Mouse (Mus musculus) hindbrain, postnatal 0 days (tissue): ENCODE results near the gene Prc1. TPM values are rescaled to one million over a fixed set of nuclear protein-coding genes. Genes with fewer than 3 reads are reported as not detected.

ENCODE experiments used
- ATAC-seq: fragments of 200-750 bp; cut with Nextera tagmentation; 2 replicates; pipeline ENCODE4 v1.8.0; 2017; ENCODE audit warnings: mild to moderate bottlenecking, moderate TSS enrichment, moderate library complexity
- DNase-seq: peaks from one replicate; pipeline ENCODE4 v3.0.0-alpha.2; 2015; ENCODE audit warnings: low spot score
- H3K27ac ChIP-seq: fragments of 300-500 bp; sonication (generic); 2 replicates; pipeline ENCODE4 v1.5.1; 2014; ENCODE audit warnings: mild to moderate bottlenecking
- H3K27me3 ChIP-seq: fragments of 300-500 bp; sonication (generic); 2 replicates; pipeline ENCODE4 v1.6.1; 2014; ENCODE audit warnings: low read length, mixed read lengths; ENCODE audit not compliant: insufficient read depth
- H3K36me3 ChIP-seq: fragments of 300-500 bp; sonication (generic); 2 replicates; pipeline ENCODE4 v1.6.1; 2014; ENCODE audit warnings: low read length, mixed read lengths; ENCODE audit not compliant: insufficient read depth
- H3K4me1 ChIP-seq: fragments of 300-500 bp; sonication (generic); 2 replicates; pipeline ENCODE4 v1.6.1; 2014; ENCODE audit warnings: antibody characterized with exemption, low read length, mixed read lengths; ENCODE audit not compliant: insufficient read depth
- H3K4me2 ChIP-seq: fragments of 300-500 bp; sonication (generic); 2 replicates; pipeline ENCODE4 v1.6.1; 2014; ENCODE audit warnings: low read depth, mild to moderate bottlenecking, low read length, moderate library complexity, mixed read lengths
- H3K4me3 ChIP-seq: fragments of 300-500 bp; sonication (generic); 2 replicates; pipeline ENCODE4 v1.5.1; 2014; ENCODE audit warnings: low read length
- H3K9ac ChIP-seq: fragments of 300-500 bp; sonication (generic); replicated peaks from 2 replicates; pipeline ENCODE4 v1.6.1; 2014; ENCODE audit warnings: mild to moderate bottlenecking, low read length, moderate library complexity, mixed read lengths
- H3K9me3 ChIP-seq: fragments of 300-500 bp; sonication (generic); 2 replicates; pipeline ENCODE4 v1.6.1; 2016; ENCODE audit warnings: low read length, mixed read lengths
- CTCF ChIP-seq: IDR thresholded peaks from 2 replicates; pipeline ENCODE4 v1.5.1; 2016; ENCODE audit warnings: antibody characterized with exemption, control low read depth, low read depth
- WGBS: fragments of 180-500 bp; shearing (Covaris S2); extraction: QIAGEN DNeasy Blood & Tissue Kit; methylation state at CpG from one replicate; pipeline ENCODE4 v1.1.7; 2014; 5-methylcytosine and 5-hydroxymethylcytosine counted together
- polyA plus RNA-seq: library from polyadenylated mRNA; unstranded; fragments of >200 nt; fragmentation: Nextera tagmentation; extraction: Ambion mirVana; gene quantifications from 2 replicates; pipeline ENCODE4 v1.2.1, GENCODE M21; 2015
- total RNA-seq: library from RNA; depleted of rRNA; stranded (reverse); fragments of >200 nt; gene quantifications from 2 replicates; pipeline ENCODE4 v1.2.3, GENCODE M21; 2014

Gene Prc1
- total and polyA plus RNA-seq, 2 experiments from 2014 or later = 24.6 to 32.9 TPM

DNA sequence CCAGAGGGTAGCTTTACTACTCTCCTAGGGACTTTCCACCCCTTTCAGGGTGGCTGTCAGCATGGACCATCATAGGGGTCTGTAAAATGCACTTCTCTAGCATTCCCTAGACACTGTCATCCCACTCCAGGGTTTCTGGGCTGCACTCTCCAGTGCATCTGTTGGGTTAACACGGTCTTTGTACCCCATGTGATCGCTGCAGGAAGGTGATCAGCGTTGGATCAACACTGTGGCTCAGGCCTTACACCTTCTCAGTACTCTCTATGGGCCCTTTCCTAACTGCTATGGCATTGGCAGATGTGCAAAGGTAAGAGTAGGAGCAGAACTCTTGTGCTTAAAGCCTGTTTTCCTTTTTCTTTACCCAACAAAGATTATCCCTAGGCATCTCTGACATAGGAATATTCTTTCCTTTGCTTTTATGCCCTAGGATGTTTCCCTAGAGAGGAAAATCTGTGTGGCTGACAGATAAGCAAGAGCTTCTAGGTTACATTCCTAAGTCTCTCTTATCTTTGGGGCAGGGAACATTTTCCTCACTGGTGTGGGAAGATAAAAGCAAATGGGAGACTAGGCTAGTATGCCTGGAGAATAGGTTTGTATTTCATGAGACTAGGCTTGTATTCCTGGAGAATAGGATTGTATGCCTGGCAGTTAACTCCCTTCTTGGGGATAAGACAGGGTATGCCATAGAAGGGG is 10.9 kb upstream of the Prc1 start:
- no peaks in the 10 kb centered on the region for H3K4me1 ChIP-seq
- no peak overlapping the region for H3K9ac ChIP-seq
- peaks cover 65% of the 10 kb centered on the region for H3K36me3 ChIP-seq
- WGBS = 94% methylated on average over 3 of the region's 3 CpGs
- H3K27ac ChIP-seq = no peak overlapping the region
- no peak overlapping the region for H3K4me2 ChIP-seq
- DNase-seq (no peak), ATAC-seq (no peak)
- no peaks in the 10 kb centered on the region for H3K27me3 ChIP-seq
- H3K4me3 ChIP-seq = no peak overlapping the region
- no peaks in the 10 kb centered on the region for H3K9me3 ChIP-seq
- no peak for TF ChIP-seq CTCF

DNA sequence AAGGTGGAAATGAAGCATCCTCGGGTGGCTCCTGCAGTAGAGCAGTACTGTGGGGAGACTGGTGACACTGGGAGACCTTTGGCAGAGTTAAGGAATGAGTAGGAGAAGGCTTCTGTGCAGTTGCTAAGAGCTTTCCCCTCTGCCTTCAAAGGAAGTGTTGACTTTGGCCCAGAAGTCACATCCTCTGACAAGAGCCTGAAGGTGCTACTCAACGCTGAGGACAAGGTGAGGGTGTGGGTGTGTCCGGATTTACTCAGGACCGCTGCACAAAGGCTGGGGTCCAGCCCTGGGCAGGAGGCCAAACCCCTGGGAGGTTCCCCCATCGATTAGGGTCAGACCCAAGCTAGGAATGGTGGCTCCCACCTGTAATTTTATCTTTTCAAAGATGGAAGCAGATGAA is 9.9 kb upstream of the Prc1 start:
- Histone ChIP-seq H3K9ac (no peak overlapping the region), H3K9me3 (no peaks in the 10 kb centered on the region), H3K4me3 (no peak overlapping the region), H3K36me3 (peaks cover 58% of the 10 kb centered on the region), H3K27ac (no peak overlapping the region), H3K4me1 (no peaks in the 10 kb centered on the region), H3K4me2 (no peak overlapping the region), H3K27me3 (no peaks in the 10 kb centered on the region)
- DNase-seq (no peak), ATAC-seq (no peak)
- 87% methylated on average over 5 of the region's 5 CpGs for WGBS
- no peak for TF ChIP-seq CTCF

DNA sequence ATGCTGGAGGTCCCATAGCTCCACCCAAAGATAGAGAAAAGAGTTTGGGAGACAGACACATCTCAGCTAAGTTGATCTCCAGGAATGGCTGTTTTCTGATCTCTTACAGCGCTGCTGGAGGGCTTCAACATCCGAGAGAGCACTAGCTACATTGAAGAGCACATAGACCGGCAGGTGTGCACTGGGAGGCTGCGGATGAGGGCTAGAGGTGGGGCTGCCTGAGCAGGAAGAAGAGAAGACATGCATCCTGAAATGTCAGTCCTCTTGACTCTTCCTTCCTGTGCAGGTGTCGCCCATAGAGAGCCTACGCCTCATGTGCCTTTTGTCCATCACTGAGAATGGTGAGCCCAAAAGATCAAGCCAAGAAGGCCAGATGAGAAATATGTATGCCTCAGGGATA is 8.5 kb upstream of the Prc1 start:
- DNase-seq = no peak
- H3K4me1 ChIP-seq = no peaks in the 10 kb centered on the region
- H3K4me3 ChIP-seq = no peak overlapping the region
- TF ChIP-seq CTCF = no peak
- H3K9me3 ChIP-seq = no peaks in the 10 kb centered on the region
- H3K9ac ChIP-seq = no peak overlapping the region
- H3K27ac ChIP-seq = no peak overlapping the region
- H3K4me2 ChIP-seq = no peak overlapping the region
- peaks cover 58% of the 10 kb centered on the region for H3K36me3 ChIP-seq
- no peak for ATAC-seq
- 94% methylated on average over 6 of the region's 6 CpGs for WGBS
- H3K27me3 ChIP-seq = no peaks in the 10 kb centered on the region

DNA sequence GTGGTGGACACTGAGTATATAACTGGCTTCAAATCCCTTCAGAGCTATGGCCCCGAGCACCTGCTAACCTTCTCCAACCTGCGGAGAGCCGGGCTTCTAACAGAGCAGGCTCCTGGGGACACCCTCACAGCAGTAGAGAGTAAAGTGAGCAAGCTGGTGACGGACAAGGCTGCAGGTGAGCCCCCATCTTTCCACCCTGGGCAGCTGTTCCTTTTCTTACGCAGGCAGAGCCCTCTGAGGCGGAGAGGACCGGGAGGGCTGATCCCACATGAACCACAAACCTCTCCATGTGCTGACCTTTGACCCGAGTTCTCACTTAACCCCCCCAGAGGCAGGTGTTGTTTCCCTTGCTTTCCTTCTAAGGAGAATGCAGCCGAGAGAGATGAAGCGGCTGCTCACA is 6.5 kb upstream of the Prc1 start:
- H3K4me2 ChIP-seq = no peak overlapping the region
- H3K27ac ChIP-seq = no peak overlapping the region
- 85% methylated on average over 10 of the region's 10 CpGs for WGBS
- no peak for ATAC-seq
- H3K4me3 ChIP-seq = no peak overlapping the region
- DNase-seq = no peak
- TF ChIP-seq CTCF = no peak
- H3K27me3 ChIP-seq = no peaks in the 10 kb centered on the region
- H3K9me3 ChIP-seq = no peaks in the 10 kb centered on the region
- peaks cover 58% of the 10 kb centered on the region for H3K36me3 ChIP-seq
- H3K9ac ChIP-seq = no peak overlapping the region
- H3K4me1 ChIP-seq = no peaks in the 10 kb centered on the region

DNA sequence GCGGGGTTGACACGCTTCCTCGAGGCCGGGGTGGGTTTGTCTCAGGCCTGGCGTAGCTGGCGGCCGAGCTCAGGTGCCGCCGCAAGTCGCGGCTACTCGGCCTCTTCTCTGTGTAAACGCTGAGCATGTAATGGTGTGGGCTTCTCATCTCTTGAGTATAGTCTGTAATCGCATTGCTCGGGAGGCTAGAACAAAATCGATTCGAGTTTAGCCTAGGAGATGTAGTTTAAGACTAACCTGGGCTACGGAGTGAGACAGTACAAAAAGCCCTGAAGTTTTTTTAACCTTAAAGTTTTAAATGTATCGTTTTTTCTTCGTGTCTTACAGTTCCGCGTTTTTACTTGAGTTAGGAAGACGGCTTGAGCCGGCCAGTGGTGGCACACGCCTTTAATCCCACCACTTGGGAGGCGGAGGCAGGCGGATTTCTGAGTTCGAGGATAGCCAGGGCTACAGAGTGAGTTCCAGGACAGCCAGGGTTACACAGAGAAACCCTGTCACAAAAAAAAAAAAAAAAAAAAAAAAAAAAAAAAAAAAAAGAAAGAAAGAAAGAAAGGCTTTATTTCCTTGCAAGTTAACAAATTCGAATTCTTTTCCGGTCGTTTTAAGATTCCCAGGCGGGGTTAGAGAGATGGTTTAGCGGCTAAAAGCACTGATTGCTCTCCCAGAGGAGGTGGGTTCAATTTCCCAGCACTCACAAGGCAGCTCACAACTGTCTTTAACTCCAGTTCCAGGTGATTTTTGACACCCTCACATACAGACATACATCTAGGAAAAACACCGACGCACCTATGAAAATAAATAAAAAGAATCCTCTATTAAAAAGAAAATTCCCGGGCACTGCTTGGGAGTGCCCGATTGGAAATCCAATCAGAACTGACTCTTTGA is 756 bp downstream of the Prc1 start:
- Histone ChIP-seq H3K9me3 (no peaks in the 10 kb centered on the region), H3K27me3 (no peaks in the 10 kb centered on the region), H3K9ac (peak overlapping the region; percentile 58), H3K4me1 (no peaks in the 10 kb centered on the region), H3K36me3 (peaks cover 6% of the 10 kb centered on the region; the same call in 1 of the 2 replicates), H3K4me2 (peak overlapping the region; percentile 97), H3K27ac (peak overlapping the region; percentile 66; the same call in 1 of the 2 replicates), H3K4me3 (peak overlapping the region; percentile 73)
- no peak for ATAC-seq
- WGBS = 8% methylated on average over 37 of the region's 37 CpGs
- peak; percentile 44 for DNase-seq
- no peak for TF ChIP-seq CTCF

DNA sequence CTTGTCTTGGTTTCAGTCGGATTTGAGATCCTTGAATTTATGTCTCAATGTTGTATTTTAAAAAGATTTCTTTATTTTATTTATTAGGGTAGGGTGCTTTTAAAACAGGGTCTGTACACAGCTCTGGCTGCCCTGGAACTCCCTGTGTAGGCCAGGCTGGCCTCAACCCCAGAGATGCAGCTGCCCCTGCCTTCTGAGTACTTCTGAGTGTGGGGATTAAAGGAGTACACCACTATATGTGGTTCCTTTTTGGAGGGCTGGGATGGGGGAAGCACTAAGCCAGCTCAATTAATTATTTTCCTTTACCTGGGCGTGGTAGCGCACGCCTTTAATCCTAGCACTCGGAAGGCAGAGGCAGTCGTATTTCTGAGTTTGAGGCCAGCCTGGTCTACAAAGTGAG is 2.2 kb downstream of the Prc1 start:
- no peak overlapping the region for H3K27ac ChIP-seq
- no peak overlapping the region for H3K4me3 ChIP-seq
- TF ChIP-seq CTCF = no peak
- no peaks in the 10 kb centered on the region for H3K9me3 ChIP-seq
- no peak overlapping the region for H3K4me2 ChIP-seq
- ATAC-seq (no peak), DNase-seq (no peak)
- H3K36me3 ChIP-seq = peaks cover 2% of the 10 kb centered on the region
- H3K27me3 ChIP-seq = no peaks in the 10 kb centered on the region
- 97% methylated on average over 6 of the region's 6 CpGs for WGBS
- no peak overlapping the region for H3K9ac ChIP-seq
- no peaks in the 10 kb centered on the region for H3K4me1 ChIP-seq
